Mouse (Mus musculus): Measurements from ENCODE around the gene Uevld.
A peak's percentile ranks its signal among the peaks of the same experiment; 100 is the strongest.
"Not testable (repeated sequence)": the region's sequence is repeated elsewhere in the genome, so short reads cannot be mapped to it uniquely, and the experiment has no call there.

Uevld gene

DNA sequence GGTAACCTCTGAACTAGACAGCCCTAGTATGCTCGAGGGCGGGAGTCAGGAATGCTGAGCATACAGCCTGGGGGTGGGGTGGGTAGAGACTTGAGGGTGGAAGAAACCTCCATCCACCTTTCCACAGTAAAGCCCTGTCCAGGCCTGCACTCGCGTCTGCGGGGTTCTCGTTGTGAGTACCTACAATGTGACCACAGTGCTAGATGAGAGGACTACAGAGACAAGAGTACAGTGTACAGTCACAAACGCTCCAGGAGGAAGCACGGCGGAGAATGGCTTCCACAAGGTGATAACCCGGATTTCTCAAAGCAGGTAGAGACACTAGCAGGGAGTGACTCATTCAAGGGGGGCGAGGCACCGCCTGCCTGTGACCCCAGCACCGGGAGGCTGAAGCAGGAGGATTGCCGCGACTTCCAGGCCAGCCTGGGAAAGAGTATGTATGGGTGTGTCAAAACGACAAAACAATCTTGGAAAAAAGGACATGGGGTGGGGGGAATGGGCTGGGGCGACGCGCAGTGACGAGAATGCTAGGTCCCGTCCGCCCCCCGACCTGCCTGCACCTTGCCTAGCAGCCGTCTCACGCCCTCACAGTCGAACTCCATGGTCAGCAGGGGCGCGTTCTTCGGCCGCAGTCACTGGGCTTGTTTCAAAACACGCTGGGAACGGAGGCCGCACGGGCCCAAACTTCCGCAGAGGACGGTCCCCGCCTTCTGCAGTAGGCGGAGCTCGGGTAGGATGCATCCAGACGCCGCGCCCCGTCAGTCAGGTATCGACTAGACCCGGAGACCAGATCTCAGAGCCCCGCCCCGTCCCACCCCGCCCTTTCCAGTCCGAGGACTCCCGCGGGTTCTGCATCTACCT, at the start of gene Uevld:
Uevld (minus strand) TSS at position 697 of the 861 bp plus-strand sequence.
- DNase-seq = peak; percentile 94

DNA sequence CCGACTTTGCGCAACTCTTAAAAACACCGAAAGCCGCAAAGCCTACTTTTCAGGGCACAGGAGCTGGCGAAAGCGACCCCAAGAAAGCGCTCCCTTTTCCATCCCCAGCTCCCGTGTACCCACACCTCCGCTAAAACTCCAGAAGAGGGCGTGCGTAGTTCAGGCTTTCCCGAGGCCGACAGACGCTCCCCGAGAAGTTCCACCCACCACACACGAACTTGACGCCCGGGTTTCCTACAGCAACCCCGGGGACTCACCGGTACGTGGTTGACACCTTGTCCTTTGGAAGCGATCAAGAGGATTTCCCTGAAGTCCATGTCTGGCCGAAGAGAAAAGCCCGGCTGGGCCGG, 49.5 kb upstream of the Uevld start:
- no peak for DNase-seq

DNA sequence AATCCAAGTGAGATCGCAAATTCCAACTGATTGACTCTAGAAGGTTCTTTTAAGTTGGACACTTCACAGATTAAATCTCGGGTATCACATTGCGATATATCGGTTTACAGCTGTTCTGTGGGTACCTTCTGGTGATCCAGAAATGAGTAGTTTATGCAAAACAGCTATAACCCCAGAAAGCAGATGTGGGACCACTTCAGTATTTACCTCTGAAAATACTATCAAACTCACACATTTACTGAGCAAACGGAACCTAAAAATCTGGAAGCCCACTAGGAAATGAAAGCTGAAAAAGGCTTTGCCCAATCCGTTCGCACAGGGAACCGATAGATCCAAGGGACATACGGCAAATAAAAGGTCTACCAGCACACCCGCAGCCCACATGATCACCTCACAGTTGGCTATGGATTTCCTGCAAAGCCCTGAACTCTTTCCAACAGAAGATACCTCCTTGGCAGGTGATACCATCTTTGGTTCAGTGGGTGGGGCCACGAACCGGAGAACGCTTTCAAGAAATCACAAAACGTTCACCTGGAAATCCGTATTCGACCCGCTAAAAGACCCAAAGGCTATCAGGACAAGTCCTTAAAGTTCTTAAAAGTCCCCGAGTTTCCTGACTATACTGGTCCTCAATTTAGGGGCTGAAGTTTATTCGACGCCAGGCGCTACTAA, 48.9 kb upstream of the Uevld start:
- DNase-seq = no peak

DNA sequence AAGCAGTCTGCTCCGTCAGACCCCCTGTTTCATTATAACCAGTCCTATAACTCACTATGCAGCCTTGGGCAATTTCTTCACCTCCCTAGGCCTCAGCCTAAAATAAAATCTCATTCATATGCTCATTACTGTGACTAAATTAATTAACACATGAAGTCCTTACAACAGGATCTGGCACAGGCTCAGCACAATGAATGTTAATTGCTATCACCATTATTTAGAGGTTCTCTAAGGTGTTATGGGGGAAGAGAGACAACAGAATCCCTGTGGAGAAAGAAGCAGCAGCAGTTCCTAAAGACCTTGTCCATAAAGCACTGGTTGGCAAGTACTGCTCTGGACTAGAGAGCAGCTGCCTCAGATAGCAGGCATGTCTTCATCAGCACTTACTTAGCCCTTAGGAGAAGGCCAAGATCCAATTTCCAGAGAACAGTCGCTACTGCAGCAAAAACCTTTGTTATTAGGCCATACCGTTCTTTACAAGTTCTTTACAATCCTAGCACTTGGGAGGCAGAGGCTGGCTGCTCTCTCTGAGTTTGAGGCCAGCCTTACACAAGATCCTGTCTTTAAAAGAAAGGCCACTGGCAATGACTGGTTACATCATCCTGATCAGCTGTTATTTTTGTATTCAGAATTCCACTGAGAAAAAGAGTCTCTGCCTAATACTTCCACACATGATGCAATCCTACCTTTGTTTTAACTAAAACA, 45.2 kb upstream of the Uevld start:
- DNase-seq = no peak

DNA sequence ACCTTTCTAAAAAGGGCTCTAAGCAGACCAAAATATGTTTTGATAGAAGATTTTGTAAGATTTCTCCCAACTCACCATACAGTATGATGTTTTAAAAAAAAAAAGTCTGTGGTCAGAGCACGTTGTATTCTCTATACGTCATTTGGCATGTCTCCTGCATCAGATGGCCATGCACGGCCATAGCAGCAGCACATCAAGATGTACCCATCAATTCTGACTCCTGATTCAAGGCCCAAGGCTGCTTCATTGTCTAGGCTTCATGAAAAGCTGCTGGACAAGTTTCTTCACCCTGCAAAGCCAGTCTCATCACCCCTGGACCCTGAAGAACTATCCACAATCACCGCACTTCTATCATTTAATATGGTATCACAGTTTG, 43.6 kb upstream of the Uevld start:
- no peak for DNase-seq

DNA sequence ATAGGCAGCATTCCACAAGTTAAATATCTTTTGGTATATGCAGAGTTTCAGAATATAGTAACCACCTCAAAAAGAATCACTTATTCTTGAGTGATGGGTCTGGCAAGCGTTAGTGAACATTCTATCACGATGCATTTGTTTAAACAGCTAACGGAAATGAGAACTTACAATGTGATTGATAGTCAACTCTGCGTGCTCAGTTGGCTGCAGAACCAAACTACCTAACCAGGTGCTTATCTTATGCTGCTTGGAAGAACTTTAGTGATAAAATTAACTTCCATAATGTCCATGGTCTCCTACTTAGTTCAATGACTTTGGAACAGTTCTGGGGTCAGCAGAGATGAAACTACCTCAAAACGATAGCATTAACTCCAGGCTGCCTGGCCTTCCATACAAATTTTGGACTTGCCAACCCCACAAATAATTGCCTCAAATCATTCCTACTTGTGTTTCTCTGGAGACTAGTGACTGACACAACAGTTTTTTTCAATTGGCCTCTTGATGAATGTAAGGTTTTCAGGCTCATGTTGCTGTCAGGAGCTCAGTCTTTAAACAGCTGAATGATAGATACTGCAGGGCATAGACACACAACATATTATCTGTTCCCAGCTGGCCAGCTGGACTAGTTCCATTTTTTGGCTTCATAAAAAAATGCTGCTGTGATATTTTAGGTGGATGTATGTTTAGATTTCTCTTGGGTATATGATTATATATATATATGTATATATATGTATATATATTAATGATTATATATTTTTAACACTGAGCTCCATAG, 43.0 kb upstream of the Uevld start:
- DNase-seq = no peak

DNA sequence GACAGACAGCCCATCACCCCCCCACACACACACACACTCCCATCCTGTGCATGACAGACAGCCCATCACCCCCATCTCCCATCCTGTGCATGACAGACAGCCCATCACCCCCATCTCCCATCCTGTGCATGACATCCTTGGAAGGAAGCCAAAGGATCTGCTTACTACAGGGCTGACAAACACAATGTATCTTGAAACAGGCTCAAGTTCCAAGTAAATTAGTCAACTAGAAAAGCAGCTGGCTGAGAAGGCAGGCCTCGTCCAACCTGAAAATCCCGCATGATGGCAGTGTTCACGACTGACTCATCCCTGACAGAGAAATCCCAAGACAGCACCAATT, 42.3 kb upstream of the Uevld start:
- peak; percentile 35 for DNase-seq

DNA sequence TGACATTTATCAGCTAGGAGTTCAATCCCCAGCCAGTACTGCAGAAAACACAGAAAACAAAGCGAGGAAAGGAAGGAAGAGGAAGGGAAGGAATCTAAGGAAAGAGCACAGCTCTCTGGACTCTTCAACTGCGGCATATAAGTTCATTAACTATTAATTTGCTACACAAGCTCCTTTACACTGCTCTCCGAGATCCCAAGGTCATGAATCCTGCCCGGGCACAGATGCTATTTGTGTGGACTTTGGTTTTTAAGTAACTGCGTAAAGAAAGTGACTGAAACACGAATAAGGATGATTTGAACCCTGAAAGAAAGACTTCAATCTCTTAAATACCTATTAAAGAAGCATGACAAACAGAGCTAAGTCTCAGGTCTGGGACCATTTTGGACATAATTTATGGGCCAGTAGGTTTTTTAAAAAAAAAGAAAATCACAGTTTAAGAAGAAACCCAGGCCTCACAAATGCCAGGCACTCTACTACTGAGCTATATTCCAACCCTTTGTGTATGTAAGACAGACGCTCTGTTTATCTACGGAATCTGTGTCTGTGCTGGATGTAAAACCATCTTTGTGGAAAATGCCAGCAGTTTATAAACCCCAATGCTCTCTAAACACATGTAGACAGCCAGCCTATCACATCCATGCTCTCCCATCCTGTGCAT, 41.8 kb upstream of the Uevld start:
- DNase-seq = peak; percentile 70

DNA sequence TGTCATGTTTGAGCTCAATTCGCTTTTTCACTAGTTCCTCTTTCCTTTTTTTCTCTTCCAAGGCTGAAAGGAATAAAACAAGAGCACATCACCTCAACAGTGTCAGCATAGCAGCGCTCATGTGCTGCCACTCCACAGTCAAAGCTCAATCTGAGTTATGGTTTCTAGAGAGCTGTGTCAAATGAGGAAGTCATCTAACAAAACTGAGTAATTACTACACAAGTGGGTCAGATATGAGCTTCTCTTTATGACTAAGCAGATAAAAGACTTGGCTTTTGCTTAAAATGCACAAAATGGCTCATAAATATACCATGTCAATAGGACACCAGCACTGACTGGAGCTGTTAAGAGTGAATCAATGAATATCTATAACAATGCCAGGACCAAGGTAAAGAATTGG, 40.6 kb upstream of the Uevld start:
- DNase-seq = no peak

DNA sequence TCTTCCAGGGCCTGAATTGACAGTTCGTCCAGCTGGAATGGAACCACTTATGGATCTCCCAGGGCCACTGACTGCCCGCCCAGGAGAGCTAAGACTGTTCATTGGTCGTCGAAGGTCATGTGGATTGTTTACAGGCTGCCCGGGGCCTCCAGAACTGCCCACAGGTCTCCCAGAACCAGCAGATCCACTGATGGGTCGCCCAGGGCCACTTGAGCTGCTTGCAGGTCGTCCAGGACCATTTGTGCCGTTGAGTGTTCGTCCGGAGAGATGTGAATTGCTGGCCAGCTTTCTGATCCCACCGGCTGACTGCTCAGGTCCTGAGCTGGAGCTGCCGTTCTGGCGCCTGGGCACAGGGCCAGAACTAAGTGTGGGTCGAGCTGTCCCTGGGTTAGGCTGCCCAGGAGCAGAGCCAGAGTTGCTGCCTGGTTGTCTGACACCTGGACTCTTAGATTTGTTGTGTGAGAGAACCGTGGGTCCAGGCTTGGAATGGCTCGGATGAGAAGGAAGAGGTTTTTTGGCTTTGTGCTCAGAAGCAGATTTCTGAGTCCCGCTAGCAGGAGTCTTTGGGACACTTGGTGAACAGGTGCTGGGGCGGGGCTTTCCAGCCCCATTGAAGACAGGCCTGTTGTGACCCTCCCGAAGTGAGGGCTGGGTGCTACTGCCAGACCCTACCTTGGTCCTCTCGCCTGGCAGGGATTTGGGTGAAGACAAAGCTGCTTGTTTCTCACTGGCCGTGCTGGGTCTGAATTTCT, 39.5 kb upstream of the Uevld start:
- DNase-seq = peak; percentile 67

DNA sequence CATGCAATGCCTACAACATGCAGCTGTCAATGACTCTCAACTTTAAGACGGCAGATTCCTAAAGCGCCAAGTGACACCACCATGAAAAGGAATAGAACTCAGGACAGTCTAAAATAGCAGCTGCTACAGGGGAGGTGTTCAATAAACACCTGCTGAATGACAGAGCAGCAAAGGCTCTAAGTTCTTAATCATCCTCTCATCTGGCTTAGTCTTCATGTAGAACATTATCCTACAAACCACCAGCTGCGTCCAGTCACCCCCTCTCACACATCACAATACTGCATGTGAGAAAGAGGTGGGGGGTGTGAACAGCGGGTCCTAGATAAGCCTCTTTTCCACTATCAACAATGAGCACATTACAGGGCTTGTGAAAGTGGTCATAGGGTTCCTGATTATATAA, 38.7 kb upstream of the Uevld start:
- no peak for DNase-seq

DNA sequence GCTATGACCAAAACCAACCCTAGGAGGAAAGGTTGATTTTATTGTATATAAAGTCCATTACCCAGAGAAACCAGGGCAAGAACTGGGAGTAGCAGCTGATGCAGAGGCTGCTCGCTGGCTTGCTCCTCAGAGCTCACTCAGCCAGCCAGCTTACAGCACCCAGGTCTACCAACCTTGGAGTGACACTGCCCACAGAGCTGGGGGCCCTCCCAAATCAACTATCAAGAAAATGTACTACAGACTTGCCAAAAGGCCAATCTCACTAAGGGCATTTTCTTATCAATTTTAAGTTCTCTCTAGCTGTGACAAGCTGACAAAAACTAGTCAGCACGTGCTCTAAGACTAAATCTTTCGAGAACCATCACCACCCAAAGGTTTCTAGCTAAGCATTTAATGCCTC, 37.2 kb upstream of the Uevld start:
- no peak for DNase-seq

DNA sequence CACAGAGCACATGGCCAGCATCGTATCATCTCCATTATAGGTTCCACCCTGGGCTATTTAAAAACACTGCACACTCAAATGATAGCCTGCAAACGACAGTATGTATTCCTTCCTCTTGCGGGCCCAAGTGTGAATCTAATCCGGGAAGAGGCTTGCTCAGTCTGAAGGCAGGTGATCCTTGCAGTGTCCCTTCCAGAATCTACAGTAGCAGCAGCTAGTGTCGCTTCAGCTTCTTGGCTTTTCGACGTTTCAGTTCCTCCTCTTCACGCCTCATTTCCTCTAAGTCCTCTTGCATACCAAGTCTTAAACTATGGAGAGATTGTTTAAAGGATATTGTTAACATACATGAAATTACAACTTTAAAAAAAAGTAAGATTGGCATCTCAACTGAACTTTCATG, 34.8 kb upstream of the Uevld start:
- no peak for DNase-seq

DNA sequence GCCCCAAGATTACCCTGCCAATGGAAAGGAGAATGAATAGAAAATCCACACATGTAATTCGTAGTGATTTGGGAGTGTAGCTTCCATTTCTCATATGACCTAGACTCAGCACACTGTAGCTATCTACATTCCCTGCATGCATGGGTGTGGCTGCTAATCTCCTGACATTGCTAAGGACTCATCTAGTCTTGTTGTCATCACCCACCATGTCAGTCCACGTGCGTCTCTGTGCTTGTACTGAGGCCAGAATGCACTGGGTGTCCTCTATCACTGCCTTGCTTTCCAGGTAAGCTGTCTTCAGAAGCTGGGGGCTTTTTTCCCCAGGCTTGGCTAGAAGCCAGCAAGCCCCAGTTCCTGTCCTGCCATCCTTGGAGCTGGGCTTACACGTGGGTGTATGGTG, 31.1 kb upstream of the Uevld start:
- DNase-seq = not testable (repeated sequence)

DNA sequence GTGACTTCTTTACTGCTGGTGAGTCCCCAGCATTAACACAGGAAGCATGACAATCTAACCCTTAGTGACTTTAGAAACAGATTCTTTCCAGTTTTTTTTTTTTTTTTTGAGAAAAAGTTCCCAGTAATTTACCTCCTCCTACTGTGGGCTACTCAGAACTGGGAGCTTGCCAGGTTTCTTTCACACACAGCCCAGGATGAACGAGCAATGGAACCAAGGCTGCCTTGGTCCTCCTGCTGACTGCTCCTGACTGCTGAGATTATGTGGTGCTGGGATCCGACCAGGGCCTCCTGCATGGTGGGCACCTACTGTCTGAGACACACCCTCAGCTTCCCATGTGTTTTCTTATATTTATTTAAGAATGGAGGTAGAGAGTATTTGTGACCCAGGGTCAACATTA, 28.7 kb upstream of the Uevld start:
- no peak for DNase-seq

DNA sequence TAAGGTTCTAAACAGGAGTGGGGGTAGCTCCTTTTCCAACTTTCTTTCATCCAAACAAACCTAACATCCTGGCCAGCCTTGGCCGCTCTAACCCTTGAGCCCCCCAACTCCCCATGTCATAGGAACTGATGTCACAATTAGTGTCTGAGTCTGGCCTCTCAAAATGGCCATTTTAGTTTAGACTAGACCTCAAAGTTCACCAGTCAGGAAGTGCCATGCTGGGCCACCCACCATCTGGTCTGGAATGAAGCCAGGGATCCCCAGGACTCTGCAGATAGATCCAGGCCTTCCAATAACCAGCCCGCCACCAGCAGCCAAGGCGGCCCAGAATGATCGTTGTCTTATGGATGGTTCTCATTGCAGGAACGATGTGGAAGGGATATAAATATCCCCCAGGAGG, 28.3 kb upstream of the Uevld start:
- no peak for DNase-seq

DNA sequence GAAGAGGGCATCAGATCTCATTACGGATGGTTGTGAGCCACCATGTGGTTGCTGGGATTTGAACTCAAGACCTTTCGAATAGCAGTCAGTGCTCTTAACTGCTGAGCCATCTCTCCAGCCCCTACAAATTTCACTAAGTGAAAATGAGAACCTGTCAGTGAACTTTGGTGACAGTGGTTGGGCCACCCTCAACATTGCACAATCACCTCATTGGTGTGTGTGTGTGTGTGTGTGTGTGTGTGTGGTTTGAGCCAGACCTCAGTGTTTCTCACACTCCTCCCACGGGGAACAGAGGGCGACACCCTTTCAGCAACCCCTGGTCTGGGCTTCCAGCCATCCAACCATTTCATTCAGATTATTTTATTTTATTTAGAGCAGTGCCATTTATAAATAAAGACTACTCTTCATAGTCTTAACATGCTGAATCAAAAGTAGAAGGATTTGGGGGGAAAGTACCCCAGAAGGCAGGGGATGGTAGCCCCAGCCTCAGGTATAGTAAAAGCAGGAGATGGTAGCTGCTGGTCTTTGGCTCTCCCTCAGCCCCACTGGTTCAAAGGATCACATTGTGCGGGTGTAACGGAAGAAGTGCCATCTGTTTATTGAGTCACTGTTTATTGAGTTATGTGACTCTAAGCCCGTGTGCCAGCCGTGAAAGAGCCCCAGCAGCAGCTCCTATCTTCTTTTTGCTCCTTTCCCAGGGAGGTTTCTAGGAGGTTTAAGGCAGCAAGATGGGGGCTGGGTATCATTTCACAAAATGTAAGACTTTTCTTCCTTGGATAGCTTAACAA, 27.6 kb upstream of the Uevld start:
- DNase-seq = no peak

DNA sequence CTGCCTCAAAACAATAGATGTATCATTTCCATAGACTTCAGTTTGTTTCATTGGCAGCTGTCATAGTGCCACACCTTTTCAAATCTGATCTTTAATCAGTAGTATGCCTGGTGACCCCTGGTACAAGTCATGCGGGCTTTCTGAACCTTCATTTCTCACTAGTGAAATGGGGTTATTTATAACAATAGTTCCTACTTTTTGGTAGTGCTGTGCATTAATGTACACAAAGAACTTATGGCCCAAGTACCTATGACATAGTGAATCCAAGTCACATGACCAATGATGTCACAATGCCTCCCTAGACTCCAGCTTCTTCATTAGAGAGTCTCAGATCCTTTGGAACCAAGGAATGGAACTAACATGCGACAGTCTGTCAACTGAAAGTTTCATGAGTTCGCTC, 25.0 kb upstream of the Uevld start, which contains the start of gene Gm9999:
Gm9999 (plus strand) TSS at position 301 of the 400 bp plus-strand sequence.
- no peak for DNase-seq

DNA sequence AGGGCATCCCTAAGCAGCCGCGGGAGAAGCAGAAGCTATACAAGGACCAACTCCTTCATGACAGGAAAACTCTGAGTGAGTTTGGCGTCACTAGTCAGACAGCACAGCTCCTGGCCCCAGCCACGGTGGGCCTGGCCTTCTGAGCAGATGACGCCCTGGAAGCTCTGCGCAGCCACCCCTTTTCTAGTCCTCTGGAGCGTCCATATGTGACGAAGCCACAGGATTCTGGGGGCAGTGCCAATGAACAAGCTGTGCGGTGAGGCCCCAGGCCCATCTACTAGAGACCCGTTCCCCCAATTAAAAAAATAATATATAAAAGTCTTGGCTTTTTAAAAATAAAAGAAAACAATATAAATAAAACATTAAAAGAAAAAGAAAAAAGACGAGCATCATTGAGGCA, 17.1 kb upstream of the Uevld start:
- DNase-seq = no peak

DNA sequence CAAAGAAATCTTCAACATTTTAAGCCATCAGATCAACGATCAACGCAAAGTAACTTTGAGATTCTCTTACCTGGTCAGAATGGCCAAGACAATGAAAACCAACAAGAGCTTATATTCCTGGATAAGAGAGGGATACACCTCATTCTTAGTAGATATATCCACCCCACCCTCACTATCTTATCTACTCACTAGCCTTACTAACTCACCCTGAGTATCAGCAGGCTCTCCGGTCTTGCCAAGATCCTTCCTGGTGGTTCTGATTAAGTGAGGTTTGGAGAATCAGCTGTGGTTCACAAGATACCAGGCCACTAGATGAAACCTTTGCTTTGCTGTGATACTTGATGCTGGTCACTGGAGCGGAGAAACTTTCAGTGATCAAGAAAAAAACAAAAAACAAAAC, 16.3 kb upstream of the Uevld start:
- DNase-seq = no peak

DNA sequence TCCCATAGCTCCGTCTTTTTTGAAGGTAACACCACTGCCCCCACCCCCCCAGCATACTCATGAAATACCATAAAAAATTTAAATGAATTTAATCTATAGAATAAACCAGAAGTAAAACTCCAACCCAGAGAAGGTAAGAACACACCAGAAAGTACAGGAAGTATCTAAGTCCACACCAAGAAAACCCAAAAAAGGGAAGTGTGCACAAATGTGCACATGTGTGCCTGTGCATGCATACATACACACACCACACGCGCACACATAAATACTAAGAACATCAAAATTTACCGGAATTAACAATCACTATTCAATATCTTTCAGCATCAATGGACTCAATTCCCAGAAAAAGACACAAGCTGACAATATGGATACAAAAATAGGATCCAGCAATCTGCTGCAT, 11.6 kb upstream of the Uevld start:
- DNase-seq = no peak
